Mouse (Mus musculus) hindbrain, embryonic 16.5 days (tissue): ENCODE results near the gene Fam180a. TPM values are rescaled to one million over a fixed set of nuclear protein-coding genes. Genes with fewer than 3 reads are reported as not detected.

Experiments
- ATAC-seq: fragments of 200-750 bp; cut with Nextera tagmentation; 2 replicates; pipeline ENCODE4 v1.8.0; 2017; ENCODE audit warnings: moderate TSS enrichment, moderate library complexity
- H3K27ac ChIP-seq: fragments of 300-500 bp; sonication (generic); 2 replicates; pipeline ENCODE4 v1.5.1; 2014; ENCODE audit warnings: low read depth, mild to moderate bottlenecking, control low read depth, low read length, moderate library complexity
- H3K27me3 ChIP-seq: fragments of 300-500 bp; sonication (generic); replicated peaks from 2 replicates; pipeline ENCODE4 v1.6.1; 2014; ENCODE audit warnings: low read length; ENCODE audit not compliant: control insufficient read depth, insufficient read depth
- H3K36me3 ChIP-seq: fragments of 300-500 bp; sonication (generic); 2 replicates; pipeline ENCODE4 v1.6.1; 2014; ENCODE audit warnings: mild to moderate bottlenecking, low read length, moderate library complexity, mixed read lengths; ENCODE audit not compliant: control insufficient read depth, insufficient read depth
- H3K4me1 ChIP-seq: fragments of 300-500 bp; sonication (generic); 2 replicates; pipeline ENCODE4 v1.6.1; 2014; ENCODE audit warnings: low read depth, low read length; ENCODE audit not compliant: control insufficient read depth, insufficient read depth
- H3K4me2 ChIP-seq: fragments of 300-500 bp; sonication (generic); 2 replicates; pipeline ENCODE4 v1.6.1; 2014; ENCODE audit warnings: mild to moderate bottlenecking, low read length, control low read depth, moderate library complexity
- H3K4me3 ChIP-seq: fragments of 300-500 bp; sonication (generic); 2 replicates; pipeline ENCODE4 v1.5.1; 2014; ENCODE audit warnings: mild to moderate bottlenecking, low read length, control low read depth, moderate library complexity
- H3K9ac ChIP-seq: fragments of 300-500 bp; sonication (generic); 2 replicates; pipeline ENCODE4 v1.6.1; 2014; ENCODE audit warnings: low read depth, mild to moderate bottlenecking, control low read depth, low read length, moderate library complexity
- H3K9me3 ChIP-seq: fragments of 300-500 bp; sonication (generic); 2 replicates; pipeline ENCODE4 v1.6.1; 2014; ENCODE audit warnings: mild to moderate bottlenecking, low read length, moderate library complexity; ENCODE audit not compliant: control insufficient read depth
- WGBS: fragments of 180-500 bp; shearing (Covaris S2); extraction: QIAGEN DNeasy Blood & Tissue Kit; methylation state at CpG from one replicate; pipeline ENCODE4 v1.1.7; 2014; 5-methylcytosine and 5-hydroxymethylcytosine counted together
- polyA plus RNA-seq: library from polyadenylated mRNA; unstranded; fragments of >200 nt; fragmentation: Nextera tagmentation; extraction: Ambion mirVana; gene quantifications from 2 replicates; pipeline ENCODE4 v1.2.1, GENCODE M21; 2015

The Fam180a gene
- polyA plus RNA-seq, 1 experiment from 2014 or later, result 2.3 TPM

DNA sequence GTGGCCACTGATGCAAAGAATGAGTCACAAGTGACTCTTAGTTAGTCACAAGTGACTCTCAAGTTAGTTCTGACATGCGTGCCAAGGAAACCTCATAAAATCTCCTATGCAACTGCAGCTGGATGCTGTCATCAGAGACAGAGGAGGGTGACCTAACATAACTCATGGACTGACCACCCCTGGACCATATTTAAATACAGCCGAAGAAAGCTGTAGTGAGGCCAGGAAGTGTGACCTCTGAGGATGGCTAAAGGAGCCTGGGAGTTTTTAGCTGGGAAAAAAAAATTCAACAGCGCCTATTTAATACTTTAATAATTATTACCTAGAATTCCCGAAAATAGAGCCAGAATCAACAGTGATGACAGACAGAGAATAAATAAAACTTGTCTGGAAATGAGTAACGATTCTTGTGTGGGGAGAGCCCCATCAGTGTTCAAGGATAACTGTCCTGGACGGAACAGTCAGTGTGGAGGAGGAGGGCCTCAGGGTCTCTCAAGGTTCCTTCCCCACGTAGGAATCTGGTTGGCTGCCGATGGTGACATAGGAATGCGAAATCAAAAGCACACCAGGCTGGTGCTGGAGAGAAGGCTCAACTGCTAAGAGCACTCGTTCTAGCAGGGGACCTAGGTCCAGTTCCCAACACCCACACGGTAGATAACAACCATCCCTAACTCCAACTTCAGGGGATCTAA is 52.4 kb downstream of the Fam180a start:
- Histone ChIP-seq H3K27ac (no peak overlapping the region), H3K4me3 (no peak overlapping the region), H3K4me2 (no peak overlapping the region), H3K4me1 (no peaks in the 10 kb centered on the region), H3K9me3 (no peaks in the 10 kb centered on the region), H3K36me3 (no peaks in the 10 kb centered on the region), H3K9ac (no peak overlapping the region), H3K27me3 (no peaks in the 10 kb centered on the region)
- WGBS, result 82% methylated on average over 11 of the region's 11 CpGs
- ATAC-seq, result no peak

DNA sequence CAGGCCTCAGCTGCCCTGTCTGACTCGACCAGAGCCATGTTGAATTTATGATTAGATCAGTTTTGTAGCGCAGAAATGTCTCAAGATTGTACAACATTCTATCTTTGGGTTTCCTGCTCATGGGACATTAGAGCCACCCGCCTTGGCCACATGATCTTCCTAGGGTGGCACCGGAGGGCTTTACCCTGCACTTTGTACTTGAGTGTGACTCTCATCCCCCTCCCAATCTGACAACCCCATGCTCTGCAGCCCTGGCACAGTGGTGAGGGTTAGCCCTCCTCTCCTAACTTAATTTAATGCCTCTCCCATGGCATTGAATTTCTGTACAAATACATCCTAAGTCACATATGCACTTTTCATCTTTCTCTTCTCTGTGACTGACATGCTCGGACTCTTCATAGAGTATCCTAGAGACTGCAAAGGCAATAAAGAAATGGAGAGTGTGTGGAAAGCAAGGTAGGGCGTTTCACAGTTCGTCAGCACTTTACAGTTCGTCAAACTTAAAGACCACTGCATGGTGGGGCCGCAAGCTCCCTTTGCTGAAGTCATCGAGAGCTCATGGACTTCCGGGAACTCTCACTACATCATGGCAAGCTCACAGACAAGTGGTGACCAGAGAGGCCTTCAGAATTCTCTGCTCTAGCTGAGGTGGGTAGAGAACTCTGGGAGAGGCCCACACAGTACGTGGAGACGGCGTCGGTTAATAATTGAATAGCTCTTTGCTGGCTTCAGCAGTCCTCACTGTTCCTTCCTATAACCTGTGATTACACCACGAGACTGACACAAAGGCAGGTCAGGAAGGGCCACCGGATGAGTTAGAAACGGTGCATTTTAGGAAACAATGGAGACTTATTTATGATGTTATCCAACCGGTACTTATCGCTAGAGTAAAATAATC is 53.8 kb downstream of the Fam180a start:
- Histone ChIP-seq H3K27me3 (no peaks in the 10 kb centered on the region), H3K4me2 (no peak overlapping the region), H3K4me3 (no peak overlapping the region), H3K9ac (no peak overlapping the region), H3K36me3 (no peaks in the 10 kb centered on the region), H3K4me1 (no peaks in the 10 kb centered on the region), H3K9me3 (no peaks in the 10 kb centered on the region), H3K27ac (no peak overlapping the region)
- peak; percentile 38 for ATAC-seq
- WGBS, result 80% methylated on average over 20 of the region's 20 CpGs

GRCm38 (mm10) chr6:35271094-35271855 is 54.7 kb downstream of the Fam180a start:
- H3K9me3 ChIP-seq, result no peaks in the 10 kb centered on the region
- H3K27me3 ChIP-seq, result no peaks in the 10 kb centered on the region
- H3K4me2 ChIP-seq, result no peak overlapping the region
- H3K4me3 ChIP-seq, result no peak overlapping the region
- H3K27ac ChIP-seq, result no peak overlapping the region
- no peaks in the 10 kb centered on the region for H3K4me1 ChIP-seq
- WGBS, result 67% methylated on average over 12 of the region's 12 CpGs
- ATAC-seq, result peak; percentile 85
- no peaks in the 10 kb centered on the region for H3K36me3 ChIP-seq
- H3K9ac ChIP-seq, result no peak overlapping the region

DNA sequence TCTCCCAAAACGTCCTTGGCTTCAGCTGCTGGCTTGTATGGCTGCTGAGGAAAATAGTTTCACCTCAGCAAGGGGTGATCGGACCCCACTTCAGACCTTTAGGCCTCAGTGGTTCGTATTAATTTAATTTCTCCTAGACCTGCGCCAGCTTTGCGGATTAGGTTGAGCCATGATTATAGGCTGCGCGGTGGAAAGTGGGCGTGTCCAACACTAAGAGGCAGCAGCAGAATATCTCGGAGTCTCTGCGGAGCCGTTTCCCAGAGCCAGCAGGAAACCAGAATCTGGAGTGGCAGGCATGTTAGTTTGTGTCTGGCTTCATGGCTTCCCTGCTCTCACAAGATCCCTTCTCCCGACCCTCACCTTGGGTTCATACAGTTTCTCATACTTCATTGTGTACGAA is 56.3 kb downstream of the Fam180a start:
- no peaks in the 10 kb centered on the region for H3K27me3 ChIP-seq
- no peak overlapping the region for H3K4me2 ChIP-seq
- H3K4me1 ChIP-seq, result no peaks in the 10 kb centered on the region
- WGBS, result 82% methylated on average over 13 of the region's 13 CpGs
- no peak overlapping the region for H3K9ac ChIP-seq
- ATAC-seq, result no peak
- H3K9me3 ChIP-seq, result no peaks in the 10 kb centered on the region
- no peak overlapping the region for H3K27ac ChIP-seq
- H3K36me3 ChIP-seq, result no peaks in the 10 kb centered on the region
- H3K4me3 ChIP-seq, result no peak overlapping the region

- no peak for ATAC-seq
- H3K4me2 ChIP-seq, result no peak overlapping the region
- no peak overlapping the region for H3K9ac ChIP-seq
- no peaks in the 10 kb centered on the region for H3K9me3 ChIP-seq
- H3K4me3 ChIP-seq, result no peak overlapping the region
- H3K27ac ChIP-seq, result no peak overlapping the region
- H3K4me1 ChIP-seq, result no peaks in the 10 kb centered on the region
- no peaks in the 10 kb centered on the region for H3K27me3 ChIP-seq
- no peaks in the 10 kb centered on the region for H3K36me3 ChIP-seq
- 98% methylated on average over 13 of the region's 13 CpGs for WGBS
These were observed 57.2 kb downstream of the Fam180a start for GRCm38 (mm10) chr6:35268711-35269110.

DNA sequence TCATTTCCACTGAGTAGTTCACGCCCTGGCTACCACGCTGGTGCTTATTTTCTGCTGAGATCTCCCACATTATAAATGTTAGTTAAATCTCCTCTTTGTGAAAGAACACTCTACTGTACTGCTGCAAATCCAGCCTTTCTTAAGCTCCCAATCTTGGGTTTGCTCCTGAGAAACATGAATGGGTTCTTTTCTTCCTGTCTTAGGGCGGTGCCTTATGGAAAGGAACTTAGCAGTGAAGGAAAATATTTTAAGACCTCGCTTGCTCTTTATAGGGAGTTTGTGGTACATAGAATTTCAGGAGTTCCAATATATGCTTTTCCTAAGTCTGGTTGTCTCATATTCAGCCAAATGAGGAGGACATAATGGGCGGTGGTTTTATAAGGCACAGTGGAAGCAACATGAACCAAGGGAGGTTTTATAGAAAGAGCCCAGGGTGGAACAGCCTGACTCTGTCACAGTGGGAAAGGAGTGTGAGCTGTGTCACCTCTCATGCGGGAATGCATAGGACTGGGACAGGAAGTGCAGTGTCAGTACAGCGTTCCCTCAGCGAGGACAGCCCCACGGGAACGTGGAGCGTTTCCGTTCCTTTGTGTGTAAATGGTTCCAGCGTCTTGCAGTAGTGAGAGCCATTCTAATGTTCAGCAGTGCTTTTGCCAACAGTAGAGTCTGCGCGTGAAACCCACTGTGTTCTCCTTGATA is 60.2 kb downstream of the Fam180a start:
- no peak overlapping the region for H3K27ac ChIP-seq
- H3K36me3 ChIP-seq, result 0 out of 2 replicates have a peak, but pooled peaks cover 2% of the 10 kb centered on the region
- no peak overlapping the region for H3K4me2 ChIP-seq
- H3K9me3 ChIP-seq, result no peaks in the 10 kb centered on the region
- no peak for ATAC-seq
- WGBS, result 88% methylated on average over 15 of the region's 15 CpGs
- no peak overlapping the region for H3K4me3 ChIP-seq
- H3K27me3 ChIP-seq, result no peaks in the 10 kb centered on the region
- H3K9ac ChIP-seq, result no peak overlapping the region
- no peaks in the 10 kb centered on the region for H3K4me1 ChIP-seq

Other genes with a start within 250 kb of the Fam180a start
- gene Cnot4, start 192.4 kb downstream of the Fam180a start, polyA plus RNA-seq, result 30.7 and 33.1 TPM in 2 replicates
- 17.0 and 21.7 TPM in 2 replicates for gene Nup205, start 148.7 kb downstream of the Fam180a start, polyA plus RNA-seq
- gene Slc13a4, start 18.0 kb downstream of the Fam180a start, polyA plus RNA-seq, result 11.0 and 11.2 TPM in 2 replicates
- gene Mtpn, start 213.7 kb upstream of the Fam180a start, polyA plus RNA-seq, result 225 and 234 TPM in 2 replicates